Mouse (Mus musculus) layer of hippocampus, postnatal 10 days (tissue): ENCODE measurements at regions not wholly inside any gene's neighbourhood (a gene's known extent, or its start where the extent isn't known, plus 50 kb on each side); places are given as distances from the start of the nearest gene placed in this dataset.
"Not testable (repeated sequence)": the region's sequence is repeated elsewhere in the genome, so short reads cannot be mapped to it uniquely, and the experiment has no call there.

Source experiments
- DNase-seq, 2 experiments: peaks; one replicate each; pipeline ENCODE4 v3.0.0; 2021; ENCODE audit warnings: low spot score in 2 of 2

- DNase-seq = no peak
Observed at GRCm38 (mm10) chr3:130833722-130834121, 103.5 kb upstream of the Rpl34 start.

GRCm38 (mm10) chr3:130833082-130833481 is 102.9 kb upstream of the Rpl34 start:
- DNase-seq = no peak

- no peak for DNase-seq
Observed at GRCm38 (mm10) chr3:130831788-130832187, 101.6 kb upstream of the Rpl34 start.

GRCm38 (mm10) chr3:130828346-130828745 is 98.1 kb upstream of the Rpl34 start:
- DNase-seq = no peak

GRCm38 (mm10) chr3:130827934-130828333 is 97.7 kb upstream of the Rpl34 start:
- no peak for DNase-seq

- no peak for DNase-seq
Observed at GRCm38 (mm10) chr3:130827021-130827420, 96.8 kb upstream of the Rpl34 start.

GRCm38 (mm10) chr3:130819837-130820098 is 89.6 kb upstream of the Rpl34 start:
- no peak for DNase-seq

- DNase-seq = no peak
Observed at GRCm38 (mm10) chr3:130819031-130819836, 89.0 kb upstream of the Rpl34 start.

- DNase-seq = peak; percentile 96 to 97
Observed at GRCm38 (mm10) chr3:130818467-130819030, 88.4 kb upstream of the Rpl34 start.

- DNase-seq = no peak
Observed at GRCm38 (mm10) chr3:130809696-130810665, 79.8 kb upstream of the Rpl34 start.

GRCm38 (mm10) chr3:130805345-130805744 is 75.1 kb upstream of the Rpl34 start:
- DNase-seq = no peak

- DNase-seq = no peak
Observed at GRCm38 (mm10) chr3:130804327-130804662, 74.1 kb upstream of the Rpl34 start.

- DNase-seq = no peak
Observed at GRCm38 (mm10) chr3:130803591-130804326, 73.6 kb upstream of the Rpl34 start.

- no peak for DNase-seq
Observed at GRCm38 (mm10) chr3:130800016-130800415, 69.8 kb upstream of the Rpl34 start.

- not testable (repeated sequence) for DNase-seq
Observed at GRCm38 (mm10) chr3:130797956-130798355, 67.8 kb upstream of the Rpl34 start.

- no peak for DNase-seq
Observed at GRCm38 (mm10) chr3:130796531-130796930, 66.3 kb upstream of the Rpl34 start.

- DNase-seq = no peak
Observed at GRCm38 (mm10) chr3:130795396-130795795, 65.2 kb upstream of the Rpl34 start.

- no peak for DNase-seq
Observed at GRCm38 (mm10) chr3:130794142-130794925, 64.1 kb upstream of the Rpl34 start.

GRCm38 (mm10) chr3:130780706-130781240 is 50.6 kb upstream of the Rpl34 start:
- DNase-seq = no peak
